Mouse (Mus musculus): ENCODE data around the gene Camta1. TPM values are rescaled to one million over a fixed set of nuclear protein-coding genes. Genes with fewer than 3 reads are reported as not detected.

Gene Camta1
- polyA plus RNA-seq, 1 experiment, result 1.8 TPM

DNA sequence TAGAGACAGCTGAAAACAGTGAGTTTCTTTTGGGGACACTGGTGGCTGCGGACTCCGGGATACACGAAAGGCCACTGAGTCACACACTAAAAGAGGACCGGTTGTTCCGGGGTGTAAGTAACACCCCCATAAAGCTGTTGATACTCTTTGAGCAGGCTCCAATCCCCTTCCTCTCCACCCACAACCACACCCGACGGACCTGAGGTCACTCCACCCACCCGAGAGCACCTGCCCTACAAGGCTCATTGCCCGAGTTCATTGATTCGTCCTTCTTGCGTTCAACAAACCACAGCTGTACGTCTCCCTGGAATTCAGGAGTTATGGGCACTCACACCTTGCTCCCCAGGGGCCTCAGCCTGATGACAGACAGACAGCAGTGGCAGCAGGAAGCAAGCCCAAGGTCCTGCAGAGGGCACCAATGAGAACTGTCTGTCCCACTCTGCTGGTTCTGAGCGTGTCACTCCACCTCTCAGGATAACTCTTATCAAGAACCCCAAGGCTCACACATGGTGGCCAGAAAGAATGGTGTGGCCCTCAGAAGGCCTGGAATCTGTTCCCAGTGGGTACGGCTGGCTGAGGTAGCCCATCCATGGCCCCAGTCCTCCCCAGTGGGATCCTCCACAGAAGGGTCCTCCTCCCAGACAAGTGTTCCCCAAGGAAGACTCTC lies 158.5 kb downstream of the Camta1 start:
- peaks cover 8% of the 10 kb centered on the region for H3K27me3 ChIP-seq (ENCODE audit: control insufficient read depth)
- H3K36me3 ChIP-seq (ENCODE audit: control insufficient read depth), result no peaks in the 10 kb centered on the region
- H3K9me3 ChIP-seq (ENCODE audit: control insufficient read depth, low read length), result no peaks in the 10 kb centered on the region
- TF ChIP-seq GATA1 (IDR thresholded peaks at IDR 0.05; ENCODE audit: low read length) (no peak), TAL1 (IDR thresholded peaks at IDR 0.05; ENCODE audit: low read length) (peak; percentile 27; the same call in 1 of the 3 replicates)
- H3K4me1 ChIP-seq (ENCODE audit: control insufficient read depth), result peaks cover 33% of the 10 kb centered on the region
- H3K4me3 ChIP-seq (replicated peaks), result no peak overlapping the region

DNA sequence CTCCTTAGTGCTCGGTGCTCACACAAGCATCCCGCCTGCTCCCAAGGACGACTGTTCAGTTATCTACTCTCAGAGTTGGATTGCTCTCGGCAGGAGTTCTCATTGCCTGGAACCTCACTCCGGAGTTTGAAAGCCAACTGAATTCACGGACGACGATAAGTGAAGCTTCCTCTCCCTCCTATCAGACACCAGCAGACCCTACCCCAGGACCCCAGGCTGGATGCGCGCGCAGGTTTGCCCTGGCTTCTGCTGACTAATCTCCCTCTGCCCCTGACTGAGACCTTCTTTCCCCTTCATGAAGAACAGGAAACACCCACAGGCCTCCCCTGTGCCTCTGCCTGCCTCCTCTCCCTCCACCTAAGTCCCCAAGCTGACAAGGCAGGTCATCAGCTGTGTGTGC lies 159.2 kb downstream of the Camta1 start:
- Histone ChIP-seq H3K9me3 (ENCODE audit: control insufficient read depth, low read length) (no peaks in the 10 kb centered on the region), H3K36me3 (ENCODE audit: control insufficient read depth) (no peaks in the 10 kb centered on the region), H3K4me1 (ENCODE audit: control insufficient read depth) (peaks cover 33% of the 10 kb centered on the region), H3K4me3 (replicated peaks) (no peak overlapping the region), H3K27me3 (ENCODE audit: control insufficient read depth) (peaks cover 8% of the 10 kb centered on the region)
- no peak for TF ChIP-seq GATA1 (IDR thresholded peaks at IDR 0.05; ENCODE audit: low read length)
- TF ChIP-seq TAL1 (IDR thresholded peaks at IDR 0.05; ENCODE audit: low read length), result no peak

DNA sequence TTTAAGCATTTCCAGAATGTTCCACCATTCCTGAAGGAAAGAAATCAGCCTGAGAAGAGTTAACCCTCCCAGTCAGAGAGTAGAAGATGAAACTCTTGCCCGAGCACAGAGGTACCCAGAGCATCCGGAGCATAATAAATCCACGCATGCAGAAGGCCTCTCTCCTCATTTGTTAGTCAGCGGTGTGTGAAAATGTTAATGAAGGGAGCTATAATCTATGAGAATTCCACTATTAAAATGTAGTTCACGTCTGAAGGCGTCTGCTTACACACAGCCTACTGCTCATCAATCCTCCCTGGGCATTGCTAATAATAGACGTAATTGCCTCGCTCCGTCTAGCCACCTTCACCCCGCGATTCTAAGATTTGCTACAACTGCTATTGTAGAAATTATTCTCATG lies 165.7 kb downstream of the Camta1 start:
- TF ChIP-seq GATA1 (IDR thresholded peaks at IDR 0.05; ENCODE audit: low read length) (no peak), TAL1 (IDR thresholded peaks at IDR 0.05; ENCODE audit: low read length) (no peak)
- Histone ChIP-seq H3K4me1 (ENCODE audit: control insufficient read depth) (no peaks in the 10 kb centered on the region; the same call in 1 of the 2 replicates), H3K36me3 (ENCODE audit: control insufficient read depth) (no peaks in the 10 kb centered on the region), H3K4me3 (replicated peaks) (no peak overlapping the region), H3K9me3 (ENCODE audit: control insufficient read depth, low read length) (no peaks in the 10 kb centered on the region), H3K27me3 (ENCODE audit: control insufficient read depth) (peaks cover 3% of the 10 kb centered on the region; the same call in 1 of the 2 replicates)

DNA sequence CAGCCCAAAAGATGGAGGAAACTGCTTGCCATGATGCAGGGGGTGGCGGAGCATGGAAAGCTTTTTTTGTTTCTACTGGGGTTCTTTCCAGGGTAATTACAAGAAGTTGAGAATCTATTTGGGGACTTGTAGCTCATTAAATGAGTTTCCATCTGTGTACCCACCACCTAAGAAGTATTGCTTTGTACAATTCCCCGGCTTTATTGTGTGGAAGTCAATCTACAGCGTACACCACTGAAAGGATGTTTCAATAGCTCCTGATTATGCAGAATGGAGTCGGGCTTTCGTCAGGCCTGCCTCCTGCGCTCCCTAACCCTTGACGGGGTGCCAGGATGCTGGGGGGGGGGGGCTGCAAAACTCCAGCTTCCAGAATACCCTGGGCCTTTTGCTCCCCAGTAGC lies 167.1 kb downstream of the Camta1 start:
- H3K9me3 ChIP-seq (ENCODE audit: control insufficient read depth, low read length), result no peaks in the 10 kb centered on the region
- no peaks in the 10 kb centered on the region for H3K36me3 ChIP-seq (ENCODE audit: control insufficient read depth)
- no peak for TF ChIP-seq GATA1 (IDR thresholded peaks at IDR 0.05; ENCODE audit: low read length)
- TF ChIP-seq TAL1 (IDR thresholded peaks at IDR 0.05; ENCODE audit: low read length), result no peak
- H3K4me1 ChIP-seq (ENCODE audit: control insufficient read depth), result peaks cover 5% of the 10 kb centered on the region
- H3K27me3 ChIP-seq (ENCODE audit: control insufficient read depth), result no peaks in the 10 kb centered on the region; the same call in 1 of the 2 replicates
- H3K4me3 ChIP-seq (replicated peaks), result no peak overlapping the region

- no peaks in the 10 kb centered on the region for H3K36me3 ChIP-seq (ENCODE audit: control insufficient read depth)
- TF ChIP-seq GATA1 (IDR thresholded peaks at IDR 0.05; ENCODE audit: low read length) (no peak), TAL1 (IDR thresholded peaks at IDR 0.05; ENCODE audit: low read length) (no peak)
- no peak overlapping the region for H3K4me3 ChIP-seq (replicated peaks)
- H3K4me1 ChIP-seq (ENCODE audit: control insufficient read depth), result peaks cover 5% of the 10 kb centered on the region
- no peaks in the 10 kb centered on the region; the same call in 1 of the 2 replicates for H3K27me3 ChIP-seq (ENCODE audit: control insufficient read depth)
- no peaks in the 10 kb centered on the region for H3K9me3 ChIP-seq (ENCODE audit: control insufficient read depth, low read length)
Observed at GRCm38 (mm10) chr4:151694047-151694446, 167.6 kb downstream of the Camta1 start.

DNA sequence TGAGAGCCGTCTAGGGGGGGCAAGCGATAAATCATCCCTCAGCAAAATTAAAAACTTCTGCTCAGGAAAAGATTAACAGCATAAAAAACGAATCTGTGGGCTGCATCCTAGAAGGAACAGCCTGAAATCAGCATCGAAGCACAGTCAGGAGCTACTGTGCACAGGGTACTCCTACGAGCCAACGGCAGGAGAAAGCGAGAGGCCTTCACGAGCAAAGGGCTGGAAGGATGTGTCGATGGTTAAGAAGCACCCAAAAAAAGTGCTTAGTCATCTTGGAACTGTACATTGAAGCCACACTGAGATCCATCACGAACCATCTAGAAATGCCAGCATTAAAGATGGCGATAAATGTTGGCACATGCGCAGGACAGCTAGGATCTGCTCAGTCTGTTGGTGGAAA lies 171.6 kb downstream of the Camta1 start:
- TF ChIP-seq GATA1 (IDR thresholded peaks at IDR 0.05; ENCODE audit: low read length), result no peak
- no peak for TF ChIP-seq TAL1 (IDR thresholded peaks at IDR 0.05; ENCODE audit: low read length)
- H3K9me3 ChIP-seq (ENCODE audit: control insufficient read depth, low read length), result no peaks in the 10 kb centered on the region
- H3K27me3 ChIP-seq (ENCODE audit: control insufficient read depth), result no peaks in the 10 kb centered on the region; the same call in 1 of the 2 replicates
- peaks cover 5% of the 10 kb centered on the region for H3K4me1 ChIP-seq (ENCODE audit: control insufficient read depth)
- no peaks in the 10 kb centered on the region for H3K36me3 ChIP-seq (ENCODE audit: control insufficient read depth)
- no peak overlapping the region for H3K4me3 ChIP-seq (replicated peaks)

DNA sequence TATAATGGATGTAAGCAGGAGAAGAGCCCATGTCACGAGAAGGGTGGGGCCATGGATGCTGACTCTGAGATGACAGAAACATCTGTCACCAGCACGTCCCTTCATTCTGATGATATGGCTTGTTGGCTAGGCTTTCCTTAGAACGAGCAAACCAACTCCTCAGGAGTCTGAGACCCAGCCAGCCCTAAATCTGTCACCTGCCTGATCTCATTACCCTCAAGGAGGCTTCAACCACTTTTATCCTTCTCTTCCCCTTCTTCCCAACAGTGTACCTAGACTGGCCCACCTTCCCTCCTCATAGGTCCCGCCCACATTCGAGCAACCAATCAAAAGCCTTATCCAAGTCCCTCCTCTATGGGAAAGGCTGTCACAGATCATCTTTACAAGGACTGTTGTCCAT lies 173.5 kb downstream of the Camta1 start:
- peaks cover 5% of the 10 kb centered on the region for H3K4me1 ChIP-seq (ENCODE audit: control insufficient read depth)
- peaks cover 2% of the 10 kb centered on the region for H3K9me3 ChIP-seq (ENCODE audit: control insufficient read depth, low read length)
- no peak overlapping the region for H3K4me3 ChIP-seq (replicated peaks)
- H3K36me3 ChIP-seq (ENCODE audit: control insufficient read depth), result no peaks in the 10 kb centered on the region
- no peaks in the 10 kb centered on the region; the same call in 1 of the 2 replicates for H3K27me3 ChIP-seq (ENCODE audit: control insufficient read depth)
- TF ChIP-seq GATA1 (IDR thresholded peaks at IDR 0.05; ENCODE audit: low read length), result no peak
- no peak for TF ChIP-seq TAL1 (IDR thresholded peaks at IDR 0.05; ENCODE audit: low read length)

- Histone ChIP-seq H3K27me3 (ENCODE audit: control insufficient read depth) (no peaks in the 10 kb centered on the region), H3K36me3 (ENCODE audit: control insufficient read depth) (no peaks in the 10 kb centered on the region), H3K4me3 (replicated peaks) (no peak overlapping the region), H3K4me1 (ENCODE audit: control insufficient read depth) (no peaks in the 10 kb centered on the region), H3K9me3 (ENCODE audit: control insufficient read depth, low read length) (peaks cover 11% of the 10 kb centered on the region)
- no peak for TF ChIP-seq TAL1 (IDR thresholded peaks at IDR 0.05; ENCODE audit: low read length)
- no peak for TF ChIP-seq GATA1 (IDR thresholded peaks at IDR 0.05; ENCODE audit: low read length)
Observed at GRCm38 (mm10) chr4:151684596-151684995, 177.1 kb downstream of the Camta1 start.

GRCm38 (mm10) chr4:151682831-151683488 lies 178.7 kb downstream of the Camta1 start:
- H3K36me3 ChIP-seq (ENCODE audit: control insufficient read depth), result no peaks in the 10 kb centered on the region
- no peaks in the 10 kb centered on the region for H3K4me1 ChIP-seq (ENCODE audit: control insufficient read depth)
- TF ChIP-seq GATA1 (IDR thresholded peaks at IDR 0.05; ENCODE audit: low read length) (no peak), TAL1 (IDR thresholded peaks at IDR 0.05; ENCODE audit: low read length) (no peak)
- H3K9me3 ChIP-seq (ENCODE audit: control insufficient read depth, low read length), result peaks cover 20% of the 10 kb centered on the region
- H3K4me3 ChIP-seq (replicated peaks), result no peak overlapping the region
- H3K27me3 ChIP-seq (ENCODE audit: control insufficient read depth), result no peaks in the 10 kb centered on the region
